Mouse (Mus musculus) liver, embryonic 14.5 days (tissue): ENCODE measurements around the gene Iqcf3. TPM values are rescaled to one million over a fixed set of nuclear protein-coding genes. Genes with fewer than 3 reads are reported as not detected.
"Not testable (repeated sequence)": the region's sequence is repeated elsewhere in the genome, so short reads cannot be mapped to it uniquely, and the experiment has no call there.

Source experiments
- ATAC-seq: fragments of 200-750 bp; cut with Nextera tagmentation; 2 replicates; pipeline ENCODE4 v1.8.0; 2017; ENCODE audit warnings: moderate number of reproducible peaks, mild to moderate bottlenecking, moderate library complexity; ENCODE audit not compliant: insufficient read depth
- DNase-seq, 3 experiments: peaks; one replicate each; pipeline ENCODE4 v3.0.0-alpha.2; 2012 to 2013; ENCODE audit warnings: low read depth in 3 of 3, low spot score in 3 of 3
- H3K27ac ChIP-seq: fragments of 300-500 bp; sonication (generic); 2 replicates; pipeline ENCODE4 v1.5.1; 2014; ENCODE audit warnings: moderate library complexity, mild to moderate bottlenecking, control low read depth, inconsistent platforms
- H3K27me3 ChIP-seq: fragments of 300-500 bp; sonication (generic); 2 replicates; pipeline ENCODE4 v1.6.1; 2014; ENCODE audit warnings: mild to moderate bottlenecking, low read length, moderate library complexity; ENCODE audit not compliant: control insufficient read depth, insufficient read depth
- H3K36me3 ChIP-seq: fragments of 300-500 bp; sonication (generic); replicated peaks from 2 replicates; pipeline ENCODE4 v1.6.1; 2014; ENCODE audit warnings: low read depth; ENCODE audit not compliant: control insufficient read depth, insufficient read depth
- H3K4me1 ChIP-seq, 2 experiments: fragments of 200-500 bp in 1 of 2; fragments of 300-500 bp in 1 of 2; sonication (generic) in 1 of 2; replicated peaks; 2 replicates each; pipeline ENCODE4 v1.6.1; 2012 to 2014; ENCODE audit warnings: antibody characterized with exemption in 1 of 2, inconsistent platforms in 1 of 2, low read length in 1 of 2; ENCODE audit not compliant: control insufficient read depth in 2 of 2, insufficient read depth in 2 of 2
- H3K4me2 ChIP-seq: fragments of 300-500 bp; sonication (generic); 2 replicates; pipeline ENCODE4 v1.6.1; 2014; ENCODE audit warnings: low read depth, mild to moderate bottlenecking, control low read depth, moderate library complexity
- H3K4me3 ChIP-seq, 2 experiments: fragments of 200-500 bp in 1 of 2; fragments of 300-500 bp in 1 of 2; sonication (generic) in 1 of 2; 2 replicates each; pipeline ENCODE4 v1.5.1; 2012 to 2014; ENCODE audit warnings: low read depth in 2 of 2, low read length in 2 of 2, mild to moderate bottlenecking in 2 of 2, control low read depth in 1 of 2, inconsistent platforms in 1 of 2, moderate library complexity in 1 of 2; ENCODE audit not compliant: insufficient read depth in 1 of 2
- H3K9ac ChIP-seq: fragments of 300-500 bp; sonication (generic); replicated peaks from 2 replicates; pipeline ENCODE4 v1.6.1; 2014; ENCODE audit warnings: mild to moderate bottlenecking, control low read depth, moderate library complexity
- H3K9me3 ChIP-seq: fragments of 300-500 bp; sonication (generic); 2 replicates; pipeline ENCODE4 v1.6.1; 2016; ENCODE audit warnings: low read length, mixed read lengths; ENCODE audit not compliant: control insufficient read depth
- CTCF ChIP-seq: IDR thresholded peaks from 2 replicates; pipeline ENCODE4 v1.5.1; 2016; ENCODE audit warnings: antibody characterized with exemption, low read depth, control low read depth
- EP300 ChIP-seq: IDR thresholded peaks from 2 replicates; pipeline ENCODE4 v1.6.1; 2016; ENCODE audit warnings: antibody characterized with exemption, low read depth
- WGBS: fragments of 180-500 bp; shearing (Covaris S2); extraction: QIAGEN DNeasy Blood & Tissue Kit; methylation state at CpG from one replicate; pipeline ENCODE4 v1.1.7; 2014; ENCODE audit not compliant: insufficient replicate concordance; 5-methylcytosine and 5-hydroxymethylcytosine counted together
- polyA plus RNA-seq, 2 experiments: library from polyadenylated mRNA; depleted of rRNA in 1 of 2; stranded (reverse) in 1 of 2; unstranded in 1 of 2; fragments of >200 nt; fragmentation: Nextera tagmentation in 1 of 2; extraction: Ambion mirVana in 1 of 2; gene quantifications; 2 replicates each; pipeline versions ENCODE4 v1.2.1 to v1.2.3; 2012 to 2014

Gene Iqcf3
- polyA plus RNA-seq (2012; rRNA removed) (not detected in 2 replicates), polyA plus RNA-seq (2014; fragmentation: Nextera tagmentation; extraction: Ambion mirVana) (not detected in 2 replicates)

DNA sequence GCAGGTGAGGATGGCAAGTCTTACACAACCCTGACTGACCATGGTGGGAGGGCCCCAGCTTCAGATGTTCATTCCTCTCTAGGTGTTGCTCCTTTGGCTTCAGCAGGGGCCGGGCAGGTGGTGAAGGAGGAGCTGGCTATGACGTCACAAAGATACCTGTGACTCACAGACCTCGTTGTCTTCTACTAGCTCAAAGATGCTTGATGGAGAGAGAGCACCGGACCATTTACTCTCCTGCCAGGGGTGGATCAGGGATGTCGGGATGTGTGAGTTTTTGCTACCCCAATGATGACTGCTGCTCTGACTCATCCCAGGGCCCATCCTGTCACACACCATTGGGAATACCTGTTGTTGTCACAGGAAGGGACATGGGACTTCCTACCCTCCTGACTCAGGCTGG lies at the start of gene Iqcf3:
Gene Iqcf3, minus strand, starts transcription at position 101 of the 400 bp plus-strand sequence.
- H3K9ac ChIP-seq, result no peak within 1 kb of the TSS
- no peaks in the 10 kb centered on the region for H3K36me3 ChIP-seq
- ATAC-seq (no peak), DNase-seq (no peak)
- TF ChIP-seq EP300 (no peak), CTCF (no peak)
- no peak within 1 kb of the TSS for H3K4me2 ChIP-seq
- H3K9me3 ChIP-seq, result no peaks in the 10 kb centered on the region
- H3K27me3 ChIP-seq, result no peaks in the 10 kb centered on the region
- no peak within 1 kb of the TSS for H3K27ac ChIP-seq
- no peak within 1 kb of the TSS for H3K4me3 ChIP-seq
- peaks cover 0 to 2% of the 10 kb centered on the region in 2 experiments; a peak in 1 of 4 replicates for H3K4me1 ChIP-seq
- 80% methylated on average over 5 of the region's 5 CpGs for WGBS

DNA sequence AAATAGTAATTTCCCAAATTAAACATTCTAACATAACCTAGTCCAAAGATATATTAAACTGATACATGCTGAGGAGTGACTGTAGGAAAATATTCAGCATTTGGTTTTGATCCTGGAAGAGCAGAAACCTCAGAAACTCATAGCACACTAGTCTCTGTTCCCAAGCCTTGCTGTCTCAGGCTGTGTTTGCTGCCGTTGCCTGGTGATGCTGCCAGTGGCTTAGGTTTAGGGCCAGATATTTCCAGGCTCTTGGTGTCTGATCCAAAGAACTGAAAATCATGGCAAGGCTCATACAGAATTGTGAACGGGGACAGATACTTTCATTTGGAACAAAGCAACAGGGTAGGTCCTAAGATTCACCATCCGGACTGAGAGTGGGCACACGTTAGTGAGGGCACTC lies 49.3 kb upstream of the Iqcf3 start:
- DNase-seq, result no peak
- TF ChIP-seq CTCF (no peak), EP300 (no peak)
- Histone ChIP-seq H3K4me2 (no peak overlapping the region), H3K4me1 (no peaks in the 10 kb centered on the region), H3K9me3 (no peaks in the 10 kb centered on the region), H3K4me3 (no peak overlapping the region), H3K27me3 (no peaks in the 10 kb centered on the region), H3K9ac (no peak overlapping the region), H3K36me3 (no peaks in the 10 kb centered on the region), H3K27ac (no peak overlapping the region)
- no peak for ATAC-seq
- 67% methylated on average over 4 of the region's 4 CpGs for WGBS

DNA sequence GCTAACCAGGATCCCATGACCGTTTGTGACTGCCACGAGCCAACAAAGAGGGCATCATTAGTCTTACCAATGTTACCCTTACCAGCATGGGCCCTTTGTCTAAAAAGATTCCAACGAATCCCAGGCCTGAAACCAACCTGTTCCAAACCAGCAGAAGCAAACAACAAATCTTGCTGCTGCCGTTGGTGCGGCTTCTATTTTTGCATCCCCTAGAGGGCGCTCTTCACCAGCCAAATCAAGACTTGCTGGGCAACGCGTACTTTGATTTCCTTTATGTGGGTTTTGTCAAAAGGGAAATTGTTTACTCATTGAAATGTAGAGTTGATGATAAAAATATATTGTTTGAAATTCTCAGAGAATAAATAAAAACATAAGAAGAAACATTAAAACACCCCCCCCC lies 39.1 kb upstream of the Iqcf3 start:
- H3K4me1 ChIP-seq, result no peaks in the 10 kb centered on the region

DNA sequence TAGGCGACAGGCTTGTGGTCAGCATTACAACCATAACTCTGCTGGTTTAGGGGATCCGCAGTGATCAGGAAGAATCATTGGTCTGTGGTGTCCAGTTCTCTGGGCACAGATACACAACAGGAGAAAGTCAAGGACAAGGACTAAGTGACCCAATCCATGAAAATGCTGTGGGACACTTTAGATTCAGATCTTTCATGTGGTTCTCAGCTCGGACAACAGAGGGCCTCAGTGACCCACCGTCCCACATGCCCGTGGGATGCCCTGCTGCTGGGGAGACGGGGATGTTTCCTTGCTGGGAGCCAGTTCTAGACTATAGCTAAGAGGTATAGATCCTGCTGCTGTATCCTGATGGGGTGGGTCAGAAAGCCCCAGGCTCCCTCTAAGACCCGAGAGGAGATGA lies 37.0 kb upstream of the Iqcf3 start:
- Histone ChIP-seq H3K36me3 (no peaks in the 10 kb centered on the region), H3K27ac (no peak overlapping the region), H3K4me1 (no peaks in the 10 kb centered on the region), H3K9ac (no peak overlapping the region), H3K9me3 (no peaks in the 10 kb centered on the region), H3K4me3 (no peak overlapping the region), H3K4me2 (no peak overlapping the region), H3K27me3 (no peaks in the 10 kb centered on the region)
- 32% methylated on average over 7 of the region's 7 CpGs for WGBS
- ATAC-seq (no peak), DNase-seq (no peak)
- TF ChIP-seq CTCF, result 0 out of 2 replicates have a peak, but pooled peaks have one; percentile 11
- no peak for TF ChIP-seq EP300

More for the DNA sequence above, 39.1 kb upstream of the Iqcf3 start:
- Histone ChIP-seq H3K9me3 (no peaks in the 10 kb centered on the region), H3K27ac (no peak overlapping the region), H3K27me3 (no peaks in the 10 kb centered on the region), H3K36me3 (no peaks in the 10 kb centered on the region), H3K4me3 (no peak overlapping the region), H3K4me2 (no peak overlapping the region), H3K9ac (no peak overlapping the region)
- ATAC-seq (no peak), DNase-seq (peak; percentile 13 to 26 (median 22))
- peak; percentile 79 for TF ChIP-seq CTCF
- no peak for TF ChIP-seq EP300
- 24% methylated on average over 8 of the region's 8 CpGs for WGBS

DNA sequence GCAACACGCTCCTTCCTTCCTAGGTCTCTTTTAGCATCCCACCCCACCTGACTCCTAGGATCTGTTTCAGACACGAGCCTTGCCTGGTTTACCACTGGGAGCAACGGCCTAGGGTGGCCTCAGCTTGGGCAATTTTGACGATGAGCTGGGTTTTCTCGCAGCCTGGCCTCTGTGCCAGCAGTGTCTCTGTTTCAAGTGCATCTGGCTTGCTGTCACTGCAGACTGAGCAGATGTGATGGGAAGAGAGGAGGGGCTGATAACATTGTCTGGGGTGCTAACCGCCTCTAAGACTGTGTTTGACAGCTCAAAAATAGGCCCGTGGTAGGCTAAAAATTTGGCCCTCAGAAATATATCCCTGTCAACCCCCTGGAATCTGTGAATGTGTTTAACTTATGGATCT lies 34.4 kb upstream of the Iqcf3 start:
- Histone ChIP-seq H3K9ac (no peak overlapping the region), H3K27ac (no peak overlapping the region), H3K4me3 (no peak overlapping the region), H3K27me3 (no peaks in the 10 kb centered on the region), H3K4me2 (no peak overlapping the region), H3K36me3 (no peaks in the 10 kb centered on the region), H3K4me1 (no peaks in the 10 kb centered on the region), H3K9me3 (no peaks in the 10 kb centered on the region)
- WGBS, result 59% methylated on average over 7 of the region's 7 CpGs
- TF ChIP-seq EP300 (no peak), CTCF (no peak)
- ATAC-seq (no peak), DNase-seq (no peak)

DNA sequence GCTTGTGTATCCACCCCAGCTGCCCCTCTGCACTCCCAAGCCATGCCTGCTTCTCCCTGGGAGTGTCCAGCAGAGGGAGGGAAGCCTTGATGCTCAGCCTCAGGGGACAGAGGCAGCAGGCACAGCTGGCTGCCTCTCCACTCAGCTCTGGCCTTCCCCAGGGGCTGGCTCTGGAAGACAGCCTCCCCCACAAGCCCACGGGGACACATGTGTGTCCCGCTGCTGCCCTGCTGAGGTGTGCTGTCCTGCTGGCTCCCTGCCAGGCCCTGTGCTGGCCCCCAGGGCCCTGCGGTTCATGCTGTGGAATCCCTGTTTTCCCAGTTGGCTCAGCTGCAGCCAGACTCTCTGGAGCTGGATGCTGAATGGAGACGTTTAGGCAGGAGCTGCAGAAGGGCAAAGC lies 34.0 kb upstream of the Iqcf3 start:
- not testable (repeated sequence) for H3K4me2 ChIP-seq, H3K36me3 ChIP-seq, ATAC-seq, H3K4me3 ChIP-seq, H3K4me1 ChIP-seq, H3K9ac ChIP-seq, DNase-seq, H3K9me3 ChIP-seq, H3K27me3 ChIP-seq, H3K27ac ChIP-seq
- WGBS, result 33% methylated on average over 4 of the region's 4 CpGs
